Mouse (Mus musculus): ENCODE data around the gene Arl10.
A peak's percentile ranks its signal among the peaks of the same experiment; 100 is the strongest.

Arl10 gene

GRCm38 (mm10) chr13:54621155-54621932, 46.5 kb downstream of the Arl10 start, which contains the start of gene Faf2:
Faf2 (plus strand) TSS chr13:54621784.
- peak; percentile 99 to 100 for DNase-seq

DNA sequence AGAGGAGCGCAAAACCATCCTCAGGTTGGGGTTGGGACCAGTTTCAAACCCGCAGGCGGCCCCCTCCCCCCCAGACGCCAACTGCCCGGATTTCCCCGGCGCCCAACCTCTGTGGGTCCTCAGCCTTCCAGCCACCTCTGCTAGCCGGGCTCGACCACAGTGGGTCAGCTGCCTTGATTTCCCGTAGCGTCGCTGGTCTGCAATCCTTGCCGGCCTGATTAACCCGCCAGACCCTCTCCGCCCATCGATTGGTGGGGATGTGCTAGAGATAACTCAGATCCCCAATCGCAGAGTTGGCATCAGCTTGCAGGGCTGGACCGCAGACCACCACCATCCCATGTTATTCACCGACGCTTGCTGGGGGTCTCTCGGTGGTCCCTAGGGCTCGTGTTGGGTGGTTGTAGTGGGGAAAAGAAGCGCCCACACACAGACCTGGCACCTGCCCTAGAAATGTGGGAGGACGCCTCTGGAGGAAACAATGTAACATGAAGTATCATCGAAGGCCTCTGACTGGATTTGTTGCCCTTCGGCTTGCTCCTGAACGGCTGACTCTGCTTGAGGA, 47.2 kb downstream of the Arl10 start:
- no peak for DNase-seq

DNA sequence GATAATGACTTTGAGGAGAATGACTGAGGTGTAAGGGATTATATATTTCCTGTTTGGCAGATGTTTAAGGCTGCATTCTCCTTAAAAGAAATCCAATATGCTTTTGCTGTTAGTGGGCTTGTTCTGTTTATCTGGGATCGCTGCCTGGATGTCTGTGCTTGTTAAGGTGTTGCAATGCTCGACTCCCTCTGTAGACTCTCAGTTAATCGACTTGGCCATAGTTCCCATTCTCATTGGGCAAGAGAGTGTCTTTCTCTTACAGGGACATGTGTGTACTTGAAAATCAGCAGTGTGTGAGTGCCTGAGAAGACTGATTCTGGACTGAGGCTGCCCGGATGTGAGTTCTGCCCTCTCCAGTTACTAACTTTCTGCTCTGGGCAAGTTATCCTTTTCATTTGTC, 54.3 kb downstream of the Arl10 start:
- no peak for DNase-seq

Data from cerebellum, postnatal 36 days (tissue).